Mouse (Mus musculus): ENCODE measurements around the gene Setd2.

DNA sequence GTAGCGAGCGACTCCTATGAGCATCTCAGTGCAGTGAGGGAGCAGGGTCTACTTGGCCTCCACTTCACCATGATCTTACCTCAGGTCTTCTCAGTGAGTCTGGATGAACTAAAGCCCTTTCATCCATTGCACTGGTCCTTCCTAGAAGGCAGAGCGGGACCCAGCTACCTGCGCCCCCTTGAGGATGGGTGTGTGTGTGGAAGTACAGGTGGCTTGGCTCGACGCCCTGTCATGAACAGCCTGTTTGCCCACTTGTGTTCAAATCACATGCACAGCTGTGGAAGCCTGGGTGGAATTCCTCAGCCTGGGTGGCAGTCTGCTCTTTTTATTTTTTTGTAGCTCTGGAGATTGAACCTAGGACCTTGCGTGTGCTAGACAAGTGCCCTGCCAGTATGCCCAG is 87.8 kb downstream of the Setd2 start:
- peak; percentile 49 for TF ChIP-seq CTCF (IDR thresholded peaks at IDR 0.05; ENCODE audit: insufficient read depth, low read length)
- no peak for TF ChIP-seq POLR2A (IDR thresholded peaks at IDR 0.05; ENCODE audit: borderline replicate concordance, extremely low read depth, low read depth, low read length)
